Mouse (Mus musculus) cerebellum, adult 2 months (tissue): Measurements from ENCODE around the gene Mmel1.

ENCODE experiments used
- CTCF ChIP-seq: fragments of 200-500 bp; IDR thresholded peaks from 2 replicates; pipeline ENCODE4 v1.5.1; 2011; ENCODE audit warnings: low read depth, mild to moderate bottlenecking, control low read depth, low read length, moderate library complexity, borderline replicate concordance; ENCODE audit not compliant: insufficient read depth
- POLR2A ChIP-seq: fragments of 200-500 bp; IDR thresholded peaks from 2 replicates; pipeline ENCODE4 v1.6.1; 2011; ENCODE audit warnings: low read length, control low read depth, borderline replicate concordance; ENCODE audit not compliant: insufficient read depth

DNA sequence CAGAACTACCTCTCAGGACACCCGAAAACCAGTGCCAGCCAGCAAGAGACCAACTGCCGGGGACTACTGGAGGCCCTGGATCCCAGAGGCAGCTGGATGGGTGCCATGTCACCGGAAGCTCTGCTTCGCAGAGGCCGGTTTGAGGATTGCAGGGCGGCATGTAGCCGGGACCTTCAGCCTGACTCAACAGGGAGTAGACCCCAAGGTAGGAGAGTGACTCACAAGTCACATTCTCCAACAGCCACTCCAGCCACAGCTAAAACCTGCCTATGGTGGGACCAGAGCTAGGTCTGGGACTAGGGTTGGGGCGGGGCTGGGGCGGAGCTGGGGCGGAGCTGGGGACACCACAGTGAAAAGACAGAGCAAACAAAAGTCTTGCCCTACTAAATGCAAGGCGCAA is 30.0 kb upstream of the Mmel1 start:
- TF ChIP-seq CTCF, result no peak
- no peak for TF ChIP-seq POLR2A
